Mouse (Mus musculus): Measurements from ENCODE around the gene Trim61.

Gene Trim61

DNA sequence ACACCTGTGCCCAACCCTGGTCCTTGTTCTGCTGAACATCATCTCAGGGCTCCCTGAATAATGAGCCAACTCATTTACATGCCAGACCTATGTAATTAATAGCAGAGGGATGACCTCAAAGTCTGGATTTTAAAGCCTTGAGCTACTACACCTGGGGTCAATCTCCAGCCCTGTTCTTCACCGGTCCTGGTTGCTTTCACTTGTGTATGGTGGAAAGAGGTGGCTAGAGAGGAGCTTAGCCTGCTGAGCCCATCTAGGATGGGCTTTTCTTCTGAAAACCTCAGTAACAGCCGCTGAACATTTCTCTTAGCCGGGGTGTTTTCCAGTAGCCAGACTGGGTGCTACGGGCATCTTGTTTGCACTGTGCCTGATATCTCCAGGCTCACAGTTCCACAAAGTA lies 30.6 kb downstream of the Trim61 start, which contains the start of gene Trim75:
Gene Trim75, minus strand, starts transcription at position 101 of the 400 bp plus-strand sequence.
- no peak for DNase-seq (ENCODE audit: low spot score)

- DNase-seq (ENCODE audit: low spot score) = no peak
Observed at GRCm38 (mm10) chr8:64983150-64983897, 35.0 kb downstream of the Trim61 start.

All from left cerebral cortex, adult 11 months (tissue).